Mouse (Mus musculus): ENCODE measurements around the gene Stk24.

DNA sequence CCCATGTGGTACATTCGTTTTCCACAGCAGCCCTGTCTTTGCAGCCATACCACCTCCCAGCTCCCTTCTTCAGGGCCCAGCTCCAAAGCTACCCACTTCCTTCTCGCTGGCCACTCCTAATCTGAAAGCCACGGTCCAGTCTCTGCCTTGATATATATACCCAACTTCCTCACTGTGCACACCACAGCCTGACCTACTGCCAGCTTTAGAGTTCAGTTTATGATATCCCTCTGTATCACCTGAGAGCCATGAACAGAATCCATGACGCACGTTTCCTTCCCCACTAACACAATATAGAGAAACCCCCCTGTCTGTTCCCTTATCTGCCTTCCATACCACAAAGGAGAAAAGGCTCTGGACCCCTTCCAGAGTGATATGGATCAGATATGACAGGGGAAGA is 61.4 kb downstream of the Stk24 start:
- TF ChIP-seq HCFC1 (IDR thresholded peaks at IDR 0.05; ENCODE audit: low read depth, low read length) (no peak), CTCF (IDR thresholded peaks at IDR 0.05 in 2 of 3, conservative IDR thresholded peaks at IDR 0.05 in 1 of 3; ENCODE audit: control insufficient read depth in 1 of 3, insufficient read depth in 1 of 3, low read depth in 2 of 3, low read length in 3 of 3, poor library complexity in 1 of 3, severe bottlenecking in 1 of 3) (no peak), POLR2A (IDR thresholded peaks at IDR 0.05; ENCODE audit: control insufficient read depth in 1 of 2, insufficient read depth in 1 of 2, low read depth in 1 of 2, low read length in 2 of 2, poor library complexity in 1 of 2) (no peak), E2F4 (IDR thresholded peaks at IDR 0.05; ENCODE audit: borderline replicate concordance, low read depth, low read length) (no peak), TAL1 (IDR thresholded peaks at IDR 0.05; ENCODE audit: low read length) (peak; percentile 19; the same call in 1 of the 2 replicates), MYC (IDR thresholded peaks at IDR 0.05; ENCODE audit: low read depth, low read length) (0 out of 2 replicates have a peak, but pooled peaks have one; percentile 31), CHD2 (IDR thresholded peaks at IDR 0.05; ENCODE audit: low read length) (no peak)
